Mouse (Mus musculus) subcutaneous adipose tissue, adult 2 months (tissue): Measurements from ENCODE around the gene Zfp941. TPM values are rescaled to one million over a fixed set of nuclear protein-coding genes. Genes with fewer than 3 reads are reported as not detected.

Experiments
- polyA plus RNA-seq: library from polyadenylated mRNA; depleted of rRNA; stranded (reverse); fragments of >200 nt; gene quantifications from 2 replicates; pipeline ENCODE4 v1.2.3, GENCODE M21; 2012; ENCODE audit warnings: low replicate concordance; rRNA removed

The Zfp941 gene
- 0.15 TPM in 1 of 2 replicates, not detected in the other for polyA plus RNA-seq

DNA sequence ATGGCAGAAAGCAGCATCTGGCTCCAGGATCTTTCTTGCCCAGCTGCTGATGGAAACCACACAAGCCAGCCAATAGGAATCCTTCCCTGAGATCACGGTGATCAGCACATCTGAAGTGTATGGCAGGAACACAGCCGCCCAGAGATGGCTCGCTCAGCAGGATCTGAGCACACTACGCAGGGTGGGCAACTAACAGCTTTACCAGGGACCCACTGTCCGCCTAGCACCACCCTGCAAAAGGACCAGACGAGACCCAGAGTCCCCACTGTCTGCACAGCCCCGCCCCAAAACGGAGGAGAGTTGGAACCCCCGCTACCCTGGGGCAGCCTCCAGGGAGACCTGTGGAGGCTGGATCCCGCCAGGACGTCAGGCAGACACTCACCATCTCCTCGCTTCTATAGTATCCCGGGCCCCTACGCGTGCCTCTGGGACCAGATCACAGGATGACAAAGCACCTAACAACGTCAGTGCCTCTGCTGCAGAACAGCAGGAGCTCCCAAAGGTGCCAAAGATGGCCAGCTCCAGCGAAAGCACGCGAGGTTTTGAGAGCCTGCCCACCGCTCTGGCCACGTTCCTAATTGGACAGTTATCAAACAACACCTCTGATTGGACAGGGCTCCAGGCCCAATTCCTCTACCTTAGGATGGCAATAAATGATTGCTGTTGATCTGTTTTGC lies at the start of gene Zfp941:
Zfp941 (minus strand) TSS at position 526 of the 677 bp plus-strand sequence.

GRCm38 (mm10) chr7:140857550-140858505 lies 35.9 kb upstream of the Zfp941 start, which contains the start of gene Bet1l:
Gene Bet1l, minus strand, starts transcription at chr7:140857577.

GRCm38 (mm10) chr7:140856785-140857549 lies 35.0 kb upstream of the Zfp941 start, which contains the start of gene Ric8a:
Gene Ric8a, plus strand, starts transcription at chr7:140856957.

DNA sequence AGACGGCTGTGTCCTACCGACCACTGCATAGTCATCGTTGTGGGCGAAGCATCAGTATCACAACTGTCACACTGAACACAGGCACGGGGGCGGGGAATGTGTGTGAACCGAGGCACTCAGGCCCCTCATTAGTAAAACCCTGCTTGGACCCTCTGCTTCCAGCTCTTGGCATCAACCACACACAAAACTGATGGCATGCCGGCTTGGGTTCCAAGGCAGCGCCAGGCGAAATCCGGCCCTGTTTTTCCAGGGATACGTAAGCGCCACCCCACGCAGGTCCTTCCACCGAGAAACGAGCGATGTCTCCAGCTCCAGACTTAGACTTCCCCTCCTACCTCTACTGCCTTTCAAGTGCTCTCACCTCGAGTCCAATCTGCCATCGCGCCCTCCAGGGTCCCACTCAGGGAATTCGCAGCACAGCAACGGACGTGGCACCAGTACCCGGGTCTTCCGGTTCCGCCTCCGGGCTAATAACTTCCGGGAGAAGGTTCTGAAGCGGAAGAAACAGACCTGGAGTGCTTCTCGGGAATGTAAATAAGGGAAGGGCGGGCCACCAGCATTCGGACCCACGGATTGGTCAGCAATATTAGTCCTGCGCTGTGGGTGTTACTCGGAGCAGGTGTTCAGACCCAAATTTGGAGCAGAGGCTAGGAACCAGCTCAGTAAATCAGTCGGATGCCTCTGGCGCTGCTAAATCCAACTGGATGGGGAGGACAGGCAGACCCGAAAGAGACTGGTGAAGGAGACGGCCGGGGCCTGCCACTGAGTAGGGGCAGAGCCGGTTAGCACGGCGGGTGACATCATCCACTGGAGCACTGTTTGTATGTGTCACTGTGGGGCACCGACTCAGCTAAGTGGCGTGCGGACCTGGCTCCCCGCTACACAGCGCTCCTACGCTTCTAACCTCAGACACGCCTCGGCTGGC lies 34.1 kb upstream of the Zfp941 start, which contains the start of gene Gm45785:
Gm45785 (minus strand) TSS at position 472 of the 925 bp plus-strand sequence.

DNA sequence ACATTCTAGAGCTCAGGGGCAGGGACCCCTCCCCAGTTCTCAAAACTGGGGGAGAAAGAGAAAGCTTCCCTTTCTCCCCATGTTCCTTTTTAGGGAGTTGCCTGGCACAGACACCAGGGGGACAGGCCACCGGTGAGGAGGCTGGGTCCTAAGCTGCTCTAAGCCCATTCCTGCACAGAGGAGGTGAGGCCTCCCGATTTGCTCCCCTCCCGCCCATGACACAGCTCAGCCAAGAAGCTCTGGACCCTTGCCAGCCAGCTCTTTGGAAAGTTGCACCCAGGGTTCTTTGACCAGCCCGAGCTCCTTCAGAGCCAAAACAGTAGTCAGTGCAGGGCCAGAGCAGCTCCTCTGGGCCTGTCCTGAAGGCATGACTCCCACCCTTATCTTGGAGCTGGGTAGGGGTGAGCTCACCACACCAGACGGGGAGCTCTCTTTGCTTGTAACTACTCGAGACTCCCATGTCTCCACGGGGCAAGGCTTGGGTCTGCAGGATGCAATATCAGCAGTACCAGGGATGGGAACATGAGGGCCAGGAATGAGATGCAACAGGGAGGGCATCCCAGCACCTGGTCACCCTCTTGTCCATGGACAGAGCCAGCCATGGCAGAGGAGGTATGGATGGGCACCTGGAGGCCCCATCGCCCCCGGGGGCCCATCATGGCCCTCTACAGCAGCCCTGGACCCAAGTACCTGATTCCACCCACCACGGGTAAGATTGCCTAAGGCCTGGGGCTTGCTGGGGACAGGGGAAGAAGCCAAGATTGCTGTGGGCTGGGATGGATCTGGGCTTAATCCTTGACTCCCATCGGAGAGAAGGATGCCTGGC lies 26.0 kb upstream of the Zfp941 start, which contains the start of gene Odf3:
Odf3 (plus strand) TSS at position 51 of the 826 bp plus-strand sequence.

GRCm38 (mm10) chr7:140844905-140845665 lies 23.1 kb upstream of the Zfp941 start, which contains the start of gene Scgb1c1:
Gene Scgb1c1, plus strand, starts transcription at chr7:140845547.

GRCm38 (mm10) chr7:140834968-140835757 lies 13.2 kb upstream of the Zfp941 start, which contains the start of gene Urah:
Gene Urah, plus strand, starts transcription at chr7:140835018.

GRCm38 (mm10) chr7:140787406-140788052 lies 34.4 kb downstream of the Zfp941 start, which contains the start of gene Syce1:
Gene Syce1, minus strand, starts transcription at chr7:140787852.

DNA sequence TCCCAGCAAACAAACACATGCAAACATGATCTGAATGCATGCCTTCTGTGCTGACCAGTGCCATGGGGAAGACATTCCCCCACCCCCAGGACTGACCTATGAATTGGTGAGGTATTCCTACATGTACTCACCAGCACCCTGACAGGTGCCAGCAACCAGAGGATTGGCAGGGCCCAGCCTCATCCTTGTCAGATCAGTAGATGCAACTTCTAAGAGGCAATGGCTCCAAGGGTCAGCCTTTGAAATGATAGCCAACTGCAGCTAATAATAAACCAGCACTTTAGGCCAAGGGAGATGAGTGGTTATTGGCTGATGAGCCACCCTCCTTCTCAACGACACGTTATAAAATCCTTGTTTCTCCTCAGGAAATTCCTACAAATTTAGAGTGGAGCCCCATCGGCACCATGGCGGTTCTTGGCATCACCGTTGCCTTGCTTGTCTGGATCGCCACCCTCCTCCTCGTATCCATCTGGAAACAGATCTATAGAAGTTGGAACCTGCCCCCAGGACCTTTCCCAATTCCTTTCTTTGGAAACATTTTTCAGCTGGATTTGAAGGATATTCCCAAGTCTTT lies 58.4 kb downstream of the Zfp941 start, which contains the start of gene Cyp2e1:
Cyp2e1 (plus strand) TSS at position 293 of the 574 bp plus-strand sequence.

Other genes with a start within 250 kb of the Zfp941 start
- not detected in 2 replicates for gene Olfr46, start 220.9 kb downstream of the Zfp941 start, polyA plus RNA-seq
- not detected in 2 replicates for gene Olfr61, start 193.2 kb downstream of the Zfp941 start, polyA plus RNA-seq
- gene Olfr53, start 175.7 kb downstream of the Zfp941 start, polyA plus RNA-seq = not detected in 2 replicates
- not detected in 2 replicates for gene Olfr539, start 162.2 kb downstream of the Zfp941 start, polyA plus RNA-seq
- not detected in 2 replicates for gene Olfr45, start 140.2 kb downstream of the Zfp941 start, polyA plus RNA-seq
- gene Olfr541, start 124.9 kb downstream of the Zfp941 start, polyA plus RNA-seq = not detected in 2 replicates
- gene Cyp2e1, start 58.4 kb downstream of the Zfp941 start, polyA plus RNA-seq = 256 and 502 TPM in 2 replicates
- gene Syce1, start 34.3 kb downstream of the Zfp941 start, polyA plus RNA-seq = 0.07 and 0.33 TPM in 2 replicates
- gene Urah, start 12.8 kb upstream of the Zfp941 start, polyA plus RNA-seq = 14.2 TPM in 1 of 2 replicates, not detected in the other
- not detected in 2 replicates for gene Scgb1c1, start 23.4 kb upstream of the Zfp941 start, polyA plus RNA-seq
- gene Odf3, start 25.6 kb upstream of the Zfp941 start, polyA plus RNA-seq = 0.11 TPM in 1 of 2 replicates, not detected in the other
- not detected in 2 replicates for gene Gm45785, start 34.2 kb upstream of the Zfp941 start, polyA plus RNA-seq
- gene Ric8a, start 34.8 kb upstream of the Zfp941 start, polyA plus RNA-seq = 114 and 143 TPM in 2 replicates
- 37.8 and 39.1 TPM in 2 replicates for gene Bet1l, start 35.4 kb upstream of the Zfp941 start, polyA plus RNA-seq
- gene Psmd13, start 59.8 kb upstream of the Zfp941 start, polyA plus RNA-seq = 76.9 and 91.8 TPM in 2 replicates
- gene Sirt3, start 60.1 kb upstream of the Zfp941 start, polyA plus RNA-seq = 30.7 and 38.8 TPM in 2 replicates
- 147 and 450 TPM in 2 replicates for gene Cox8b, start 78.3 kb upstream of the Zfp941 start, polyA plus RNA-seq
- gene Nlrp6, start 98.7 kb upstream of the Zfp941 start, polyA plus RNA-seq = 0.87 TPM in 1 of 2 replicates, not detected in the other
- 55.4 and 73.1 TPM in 2 replicates for gene Pgghg, start 119.2 kb upstream of the Zfp941 start, polyA plus RNA-seq
- gene Ifitm5, start 128.1 kb upstream of the Zfp941 start, polyA plus RNA-seq = 2.9 and 7.4 TPM in 2 replicates
- gene Gm45717, start 133.8 kb upstream of the Zfp941 start, polyA plus RNA-seq = 0.78 TPM in 1 of 2 replicates, not detected in the other
- gene Ifitm2, start 133.8 kb upstream of the Zfp941 start, polyA plus RNA-seq = 1,434 and 1,895 TPM in 2 replicates
- 36.0 and 1,392 TPM in 2 replicates for gene Ifitm1, start 145.0 kb upstream of the Zfp941 start, polyA plus RNA-seq
- gene Ifitm3, start 188.6 kb upstream of the Zfp941 start, polyA plus RNA-seq = 721 and 1,416 TPM in 2 replicates
- 17.2 and 25.7 TPM in 2 replicates for gene Ifitm6, start 195.7 kb upstream of the Zfp941 start, polyA plus RNA-seq
- gene Gm17387, start 207.0 kb upstream of the Zfp941 start, polyA plus RNA-seq = not detected in 2 replicates
- 0.26 and 5.6 TPM in 2 replicates for gene B4galnt4, start 238.9 kb upstream of the Zfp941 start, polyA plus RNA-seq